Mouse (Mus musculus) kidney, adult 18-20 months (tissue): ENCODE measurements around the gene Clstn2.

Experiments used
- DNase-seq: peaks from one replicate; pipeline ENCODE4 v3.0.0; 2021

Gene Clstn2

DNA sequence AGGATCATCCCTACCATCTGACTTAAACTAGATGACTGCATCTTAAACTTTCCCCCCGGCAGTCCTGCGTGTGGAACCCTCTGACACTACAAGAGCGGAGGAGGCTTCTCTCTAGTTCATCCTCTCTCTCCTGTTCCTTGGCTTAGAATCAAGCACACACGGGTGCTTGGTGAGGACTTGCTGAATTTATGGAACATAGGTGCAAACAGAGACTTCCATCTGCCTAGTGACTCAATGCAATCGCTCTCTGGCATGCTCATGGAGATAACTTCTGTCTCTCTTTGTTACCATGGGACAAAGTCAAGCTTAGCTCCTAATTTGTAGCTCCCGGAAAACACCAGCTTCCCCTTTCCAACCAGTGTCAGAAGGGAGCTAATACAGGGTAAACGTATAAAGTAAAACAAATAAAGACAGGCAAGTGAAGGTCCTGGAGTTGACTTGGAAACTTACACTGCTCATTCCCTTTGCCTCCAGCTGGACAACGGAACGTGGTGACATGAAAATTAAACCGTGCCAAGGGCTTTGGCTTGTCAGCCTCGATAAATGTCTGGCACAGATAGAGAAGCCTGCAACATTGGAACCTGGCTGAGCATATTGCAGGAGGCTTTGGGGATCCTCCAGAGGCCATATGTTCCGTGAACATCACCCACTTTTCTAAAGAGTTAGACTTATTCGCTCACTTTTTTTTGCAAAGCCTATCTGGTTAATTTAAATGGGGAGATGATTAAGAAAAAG, 583.5 kb downstream of the Clstn2 start:
- no peak for DNase-seq

- DNase-seq, result no peak
These were observed 592.9 kb downstream of the Clstn2 start for GRCm38 (mm10) chr9:97439872-97440636.

- no peak for DNase-seq
These were observed 598.3 kb downstream of the Clstn2 start for GRCm38 (mm10) chr9:97434666-97435065.

GRCm38 (mm10) chr9:97429885-97430449, 603.0 kb downstream of the Clstn2 start:
- DNase-seq, result no peak

GRCm38 (mm10) chr9:97428127-97428526, 604.9 kb downstream of the Clstn2 start:
- no peak for DNase-seq

- DNase-seq, result no peak
These were observed 612.1 kb downstream of the Clstn2 start for GRCm38 (mm10) chr9:97420896-97421295.

- DNase-seq, result no peak
These were observed 617.9 kb downstream of the Clstn2 start for GRCm38 (mm10) chr9:97414876-97415668.

- no peak for DNase-seq
These were observed 624.8 kb downstream of the Clstn2 start for GRCm38 (mm10) chr9:97408142-97408541.
